Mouse (Mus musculus) embryonic facial prominence, embryonic 11.5 days (tissue): ENCODE results near the gene Igsf21. TPM values are rescaled to one million over a fixed set of nuclear protein-coding genes. Genes with fewer than 3 reads are reported as not detected.

Source experiments
- ATAC-seq: fragments of 200-750 bp; cut with Nextera tagmentation; replicated peaks from 2 replicates; pipeline ENCODE4 v1.8.0; 2017; ENCODE audit warnings: low read depth; ENCODE audit not compliant: insufficient number of reproducible peaks, low FRiP score, low TSS enrichment
- DNase-seq: peaks from one replicate; pipeline ENCODE4 v3.0.0-alpha.2; 2015; ENCODE audit warnings: low spot score
- H3K27ac ChIP-seq: fragments of 300-500 bp; sonication (generic); replicated peaks from 2 replicates; pipeline ENCODE4 v1.5.1; 2014; ENCODE audit warnings: mild to moderate bottlenecking, low read depth, low read length, control low read depth
- H3K27me3 ChIP-seq: fragments of 300-500 bp; sonication (generic); 2 replicates; pipeline ENCODE4 v1.6.1; 2014; ENCODE audit warnings: mild to moderate bottlenecking, low read length, moderate library complexity, mixed read lengths; ENCODE audit not compliant: control insufficient read depth, insufficient read depth
- H3K36me3 ChIP-seq: fragments of 300-500 bp; sonication (generic); replicated peaks from 2 replicates; pipeline ENCODE4 v1.6.1; 2014; ENCODE audit warnings: low read depth, mild to moderate bottlenecking, low read length, moderate library complexity, mixed read lengths; ENCODE audit not compliant: control insufficient read depth, insufficient read depth
- H3K4me1 ChIP-seq: fragments of 300-500 bp; sonication (generic); 2 replicates; pipeline ENCODE4 v1.6.1; 2014; ENCODE audit warnings: low read length, mixed read lengths; ENCODE audit not compliant: control insufficient read depth, insufficient read depth
- H3K4me2 ChIP-seq: fragments of 300-500 bp; sonication (generic); 2 replicates; pipeline ENCODE4 v1.6.1; 2014; ENCODE audit warnings: low read depth, mild to moderate bottlenecking, control low read depth, low read length, moderate library complexity
- H3K4me3 ChIP-seq: fragments of 300-500 bp; sonication (generic); 2 replicates; pipeline ENCODE4 v1.5.1; 2014; ENCODE audit warnings: low read depth, low read length, control low read depth
- H3K9ac ChIP-seq: fragments of 300-500 bp; sonication (generic); replicated peaks from 2 replicates; pipeline ENCODE4 v1.6.1; 2014; ENCODE audit warnings: mild to moderate bottlenecking, control low read depth, low read length
- H3K9me3 ChIP-seq: fragments of 300-500 bp; sonication (generic); replicated peaks from 2 replicates; pipeline ENCODE4 v1.6.1; 2016; ENCODE audit warnings: mild to moderate bottlenecking, low read length, inconsistent platforms, mixed read lengths; ENCODE audit not compliant: control insufficient read depth
- WGBS: fragments of 180-500 bp; shearing (Covaris S2); extraction: QIAGEN DNeasy Blood & Tissue Kit; methylation state at CpG from one replicate; pipeline ENCODE4 v1.1.7; 2014; 5-methylcytosine and 5-hydroxymethylcytosine counted together
- polyA plus RNA-seq: library from polyadenylated mRNA; unstranded; fragments of >200 nt; fragmentation: Nextera tagmentation; extraction: Ambion mirVana; gene quantifications from 2 replicates; pipeline ENCODE4 v1.2.1, GENCODE M21; 2014

Gene Igsf21
- 0.95 and 2.4 TPM in 2 replicates for polyA plus RNA-seq

DNA sequence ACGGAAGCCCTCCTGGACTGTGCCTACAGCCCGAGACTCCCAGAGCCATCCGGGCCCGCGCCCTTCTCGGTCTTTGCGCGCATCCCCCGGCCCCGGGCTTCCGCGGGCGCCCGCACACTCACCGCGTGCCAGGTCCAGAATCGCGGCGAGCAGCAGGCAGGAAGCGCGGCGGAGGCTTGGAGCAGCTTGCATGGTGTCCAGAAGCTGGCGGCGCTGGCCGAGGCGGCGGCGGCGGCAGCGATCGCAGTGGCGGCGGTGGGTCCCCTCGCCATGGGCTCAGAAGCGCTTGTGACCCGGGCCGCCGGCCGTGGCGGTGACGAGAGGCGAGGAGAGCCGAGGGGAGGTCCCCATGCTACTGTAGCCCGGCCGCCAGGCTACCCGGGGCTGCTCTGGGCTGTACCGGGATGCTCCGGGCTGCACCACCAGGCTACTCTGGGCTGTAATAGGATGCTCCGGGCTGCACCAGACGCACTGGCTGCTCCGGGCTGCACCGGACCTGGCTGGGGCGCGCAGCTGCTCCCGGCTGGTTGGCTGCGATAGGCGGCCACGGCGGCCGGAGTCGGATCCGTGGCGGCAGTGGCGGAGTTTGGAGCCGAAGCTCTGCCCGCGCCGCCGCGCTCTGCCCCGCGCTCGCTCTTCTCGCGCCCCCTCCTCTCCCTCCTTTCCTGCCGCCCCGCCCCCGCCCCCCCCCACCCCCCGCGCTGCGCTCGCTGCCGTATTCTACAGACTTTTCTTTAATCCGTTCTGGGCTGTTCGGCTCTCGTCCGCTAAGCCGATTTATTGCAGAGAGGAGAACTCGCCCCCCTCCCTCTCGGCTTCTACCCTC, at the start of gene Igsf21:
TSS of gene Igsf21 (minus strand) at position 605 of the 826 bp plus-strand sequence.
- DNase-seq = peak; percentile 63
- Histone ChIP-seq H3K9ac (peak within 1 kb of the TSS; percentile 28), H3K9me3 (no peaks in the 10 kb centered on the region), H3K4me3 (peak within 1 kb of the TSS; percentile 31), H3K27ac (no peak within 1 kb of the TSS), H3K4me2 (peak within 1 kb of the TSS; percentile 62), H3K27me3 (peaks cover 76% of the 10 kb centered on the region), H3K36me3 (no peaks in the 10 kb centered on the region), H3K4me1 (no peaks in the 10 kb centered on the region; the same call in 1 of the 2 replicates)
- WGBS = under 1% methylated on average over 76 of the region's 90 CpGs
- peak; percentile 56 for ATAC-seq

DNA sequence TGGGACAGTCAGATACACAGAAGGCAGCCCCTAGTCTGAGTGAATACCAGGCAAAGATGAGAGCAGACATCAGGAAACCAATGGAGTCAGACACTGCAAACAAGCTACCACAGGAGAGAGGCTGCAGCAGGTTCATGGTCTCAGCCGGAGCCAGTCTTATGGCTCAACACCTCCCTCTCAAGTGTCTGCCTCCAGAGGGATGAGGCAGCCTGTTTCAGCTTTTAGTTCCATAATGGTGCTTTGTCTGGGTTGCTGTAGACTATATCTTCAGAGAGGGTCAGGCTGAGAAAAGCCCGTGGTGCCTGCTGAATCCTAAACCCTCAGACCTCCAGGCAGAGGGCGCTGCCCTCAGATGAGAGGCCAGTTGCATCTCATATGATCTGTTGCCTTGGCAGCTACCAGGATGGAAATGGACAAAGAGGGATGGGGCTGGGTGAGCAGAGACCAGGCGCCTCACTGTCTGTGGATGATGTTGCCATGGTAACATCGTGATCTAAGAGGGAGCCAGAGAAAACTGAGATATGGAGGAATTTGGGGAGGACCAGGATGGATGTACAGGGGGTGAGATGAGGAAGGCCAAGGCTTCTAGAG, 39.2 kb upstream of the Igsf21 start:
- no peak overlapping the region for H3K27ac ChIP-seq
- H3K4me2 ChIP-seq = no peak overlapping the region
- no peaks in the 10 kb centered on the region for H3K4me1 ChIP-seq
- no peaks in the 10 kb centered on the region for H3K27me3 ChIP-seq
- DNase-seq (no peak), ATAC-seq (no peak)
- 83% methylated on average over 5 of the region's 5 CpGs for WGBS
- H3K9ac ChIP-seq = no peak overlapping the region
- H3K4me3 ChIP-seq = no peak overlapping the region
- H3K9me3 ChIP-seq = no peaks in the 10 kb centered on the region
- H3K36me3 ChIP-seq = no peaks in the 10 kb centered on the region

DNA sequence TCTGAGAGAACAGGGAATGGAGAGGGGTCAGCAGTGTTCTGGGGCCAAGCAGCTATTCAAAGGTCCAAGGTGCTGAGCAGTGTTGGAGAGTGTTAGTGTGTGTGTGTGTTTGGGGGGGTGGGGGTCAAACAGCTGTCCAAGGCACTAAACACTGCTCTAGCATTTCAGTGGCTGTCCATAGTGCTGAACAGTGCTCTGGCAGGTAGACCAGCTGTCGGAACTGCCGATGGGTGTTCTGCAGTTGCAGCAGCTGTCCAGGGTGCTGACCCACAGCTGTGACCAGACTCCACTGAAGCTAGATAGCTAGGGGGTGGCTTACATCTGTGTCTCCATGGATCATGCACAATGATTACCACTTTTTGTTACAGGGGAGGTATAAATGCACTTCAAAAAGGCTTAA, 36.8 kb upstream of the Igsf21 start:
- H3K4me2 ChIP-seq = no peak overlapping the region
- 5% methylated on average over 2 of the region's 2 CpGs for WGBS

DNA sequence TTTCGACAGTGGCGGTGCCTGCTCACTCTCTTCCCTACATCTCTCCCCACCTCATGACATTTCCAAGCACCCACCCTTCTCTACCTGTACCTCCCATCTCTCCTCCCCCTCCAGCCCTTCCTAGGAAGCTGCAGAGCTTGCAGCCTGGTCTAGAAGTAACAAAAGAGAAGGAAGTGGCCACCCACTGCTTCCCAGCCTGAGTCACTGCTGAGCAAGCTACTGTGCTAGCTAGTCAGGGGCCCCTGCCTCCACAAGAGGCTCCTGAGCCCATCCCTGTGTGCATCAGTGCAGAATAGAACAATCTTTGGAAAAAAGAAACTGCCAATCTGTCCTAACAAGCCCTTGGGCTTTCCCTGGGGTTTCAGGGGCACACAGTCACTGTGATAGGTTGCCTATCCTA, 31.7 kb upstream of the Igsf21 start:
- no peak for DNase-seq
- Histone ChIP-seq H3K9me3 (no peaks in the 10 kb centered on the region), H3K4me3 (no peak overlapping the region), H3K27ac (no peak overlapping the region), H3K4me2 (no peak overlapping the region), H3K9ac (no peak overlapping the region), H3K36me3 (no peaks in the 10 kb centered on the region), H3K27me3 (no peaks in the 10 kb centered on the region), H3K4me1 (no peaks in the 10 kb centered on the region)
- 86% methylated on average over 2 of the region's 2 CpGs for WGBS
- no peak for ATAC-seq

More for the DNA sequence above, 36.8 kb upstream of the Igsf21 start:
- Histone ChIP-seq H3K4me3 (no peak overlapping the region), H3K36me3 (no peaks in the 10 kb centered on the region), H3K4me1 (no peaks in the 10 kb centered on the region), H3K9me3 (no peaks in the 10 kb centered on the region), H3K27ac (no peak overlapping the region), H3K9ac (no peak overlapping the region), H3K27me3 (no peaks in the 10 kb centered on the region)
- ATAC-seq (no peak), DNase-seq (peak; percentile 86)

DNA sequence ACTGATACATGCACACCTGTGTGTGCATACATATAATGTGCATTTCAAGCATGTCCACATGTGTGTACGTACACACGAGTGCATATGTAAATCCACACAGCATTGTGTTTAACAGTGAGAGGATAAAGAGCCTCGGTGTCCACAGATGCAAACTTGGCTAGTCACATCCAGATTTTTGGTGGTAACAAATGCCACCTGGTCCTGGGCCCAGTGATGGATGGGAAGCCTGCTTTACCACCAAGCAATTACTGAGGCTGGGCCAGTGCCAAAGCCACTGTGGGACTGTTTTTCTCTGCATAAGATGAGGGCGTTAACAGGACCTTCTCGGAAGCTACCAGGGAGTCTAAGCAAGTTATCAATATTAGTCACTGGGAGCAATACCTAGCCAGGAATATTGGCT, 25.3 kb upstream of the Igsf21 start:
- no peak overlapping the region for H3K4me3 ChIP-seq
- no peak overlapping the region for H3K4me2 ChIP-seq
- 92% methylated on average over 5 of the region's 5 CpGs for WGBS
- no peaks in the 10 kb centered on the region for H3K4me1 ChIP-seq
- H3K9ac ChIP-seq = no peak overlapping the region
- ATAC-seq = no peak
- no peaks in the 10 kb centered on the region for H3K36me3 ChIP-seq
- DNase-seq = no peak
- H3K27me3 ChIP-seq = no peaks in the 10 kb centered on the region
- H3K27ac ChIP-seq = no peak overlapping the region
- no peaks in the 10 kb centered on the region for H3K9me3 ChIP-seq

DNA sequence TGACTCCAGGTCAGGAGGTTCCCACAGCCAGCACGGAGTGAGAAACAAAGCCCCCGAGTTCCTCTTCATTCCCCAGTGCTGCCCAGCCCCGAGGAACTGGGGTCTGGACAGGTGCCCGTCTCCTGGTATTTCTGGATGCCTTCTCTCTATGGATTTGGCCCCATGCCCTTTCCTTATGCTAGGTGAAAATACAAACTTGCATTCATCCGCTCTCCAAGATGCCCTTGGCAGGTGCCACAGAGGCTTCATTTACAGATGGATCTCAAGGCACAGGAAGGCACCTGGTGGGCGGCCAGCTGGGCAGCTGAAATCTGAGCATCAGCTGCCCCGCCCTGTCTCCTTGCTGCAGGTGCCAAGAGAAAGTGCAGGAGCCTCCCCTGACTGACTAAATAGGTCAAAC, 23.9 kb upstream of the Igsf21 start:
- ATAC-seq (no peak), DNase-seq (no peak)
- WGBS = 68% methylated on average over 7 of the region's 7 CpGs
- no peaks in the 10 kb centered on the region for H3K27me3 ChIP-seq
- H3K27ac ChIP-seq = no peak overlapping the region
- no peak overlapping the region for H3K9ac ChIP-seq
- no peak overlapping the region for H3K4me2 ChIP-seq
- H3K4me3 ChIP-seq = no peak overlapping the region
- H3K4me1 ChIP-seq = no peaks in the 10 kb centered on the region
- no peaks in the 10 kb centered on the region for H3K9me3 ChIP-seq
- no peaks in the 10 kb centered on the region for H3K36me3 ChIP-seq

DNA sequence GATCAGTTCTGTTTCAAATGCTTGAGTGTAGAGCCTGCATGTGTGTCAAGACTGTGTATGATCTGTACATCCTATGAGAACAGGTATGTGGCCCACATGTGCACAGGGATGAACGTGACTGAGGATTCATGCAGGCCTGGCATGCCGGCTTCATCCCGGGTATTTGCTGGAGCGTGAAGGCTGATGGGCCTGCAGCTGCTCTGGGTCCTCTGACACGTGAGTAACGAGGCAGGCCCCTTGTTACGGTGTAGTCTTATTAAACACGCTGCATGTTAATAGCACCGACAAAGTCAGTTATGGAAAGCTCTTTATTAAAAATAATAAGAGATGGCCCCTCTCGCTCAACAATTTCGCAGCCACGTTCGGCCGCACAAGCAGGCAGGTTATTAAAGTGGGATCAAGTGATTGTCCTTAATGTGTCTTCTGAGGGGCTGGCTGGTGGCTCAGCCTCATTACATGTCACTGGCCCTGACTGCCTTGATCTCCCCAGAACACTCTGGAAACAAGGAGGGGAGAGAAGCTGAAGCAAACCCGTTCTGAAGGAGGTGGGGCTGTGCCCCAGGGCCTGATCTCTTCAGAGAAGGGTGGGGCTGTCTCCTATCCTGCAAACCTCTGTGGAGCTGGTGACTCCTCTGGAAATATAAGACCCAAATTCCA, 22.7 kb upstream of the Igsf21 start:
- Histone ChIP-seq H3K27me3 (no peaks in the 10 kb centered on the region), H3K27ac (no peak overlapping the region), H3K4me1 (no peaks in the 10 kb centered on the region), H3K4me2 (no peak overlapping the region), H3K4me3 (no peak overlapping the region), H3K9ac (no peak overlapping the region), H3K9me3 (no peaks in the 10 kb centered on the region), H3K36me3 (no peaks in the 10 kb centered on the region)
- 88% methylated on average over 15 of the region's 15 CpGs for WGBS
- DNase-seq (no peak), ATAC-seq (no peak)

DNA sequence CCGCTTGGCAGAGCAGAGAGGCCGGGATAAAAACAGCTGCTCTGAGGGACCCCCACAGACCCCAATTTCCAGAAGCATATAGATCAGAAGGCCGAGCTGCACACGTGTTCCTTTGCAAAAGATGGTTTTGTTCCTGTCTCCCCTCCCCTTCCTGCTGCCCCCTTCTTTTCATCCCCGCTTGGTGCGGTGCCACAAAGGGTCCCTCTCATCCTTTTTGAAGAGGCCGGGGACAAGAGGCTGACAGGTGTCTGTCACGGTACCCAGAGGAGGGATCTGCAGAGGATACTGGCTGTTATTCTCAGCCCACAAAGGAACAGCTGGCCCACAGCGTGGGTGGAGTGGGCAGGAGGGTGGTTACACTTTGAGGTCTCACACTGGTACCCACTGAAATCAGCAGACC, 21.3 kb upstream of the Igsf21 start:
- H3K27me3 ChIP-seq = no peaks in the 10 kb centered on the region
- H3K4me2 ChIP-seq = no peak overlapping the region
- no peaks in the 10 kb centered on the region for H3K4me1 ChIP-seq
- no peak overlapping the region for H3K27ac ChIP-seq
- ATAC-seq = no peak
- H3K9me3 ChIP-seq = no peaks in the 10 kb centered on the region
- DNase-seq = no peak
- WGBS = 73% methylated on average over 9 of the region's 9 CpGs
- no peak overlapping the region for H3K4me3 ChIP-seq
- H3K36me3 ChIP-seq = no peaks in the 10 kb centered on the region
- H3K9ac ChIP-seq = no peak overlapping the region
